Mouse (Mus musculus): ENCODE measurements around the gene Gm39115. TPM values are rescaled to one million over a fixed set of nuclear protein-coding genes. Genes with fewer than 3 reads are reported as not detected.

The Gm39115 gene
- total and polyA plus RNA-seq, 3 experiments = not detected

GRCm38 (mm10) chr7:142146033-142146432 is 10.2 kb upstream of the Gm39115 start:
- Histone ChIP-seq H3K79me2 (ENCODE audit: control insufficient read depth, insufficient read depth, low read length, poor library complexity) (no peaks in the 10 kb centered on the region), H3K36me3 (ENCODE audit: control insufficient read depth in 1 of 2, insufficient read depth in 2 of 2, low read length in 2 of 2) (no peaks in the 10 kb centered on the region), H3K27ac (ENCODE audit: control insufficient read depth, low read depth, low read length) (no peak overlapping the region), H3K9ac (ENCODE audit: control insufficient read depth, low read depth, low read length, poor library complexity, severe bottlenecking) (no peak overlapping the region), H3K4me1 (ENCODE audit: control insufficient read depth in 1 of 2, insufficient read depth in 2 of 2, low read length in 2 of 2) (no peaks in the 10 kb centered on the region), H3K4me3 (ENCODE audit: control insufficient read depth in 1 of 2, insufficient read depth in 1 of 2, low read depth in 2 of 2, low read length in 2 of 2) (no peak overlapping the region), H3K27me3 (ENCODE audit: control insufficient read depth in 1 of 2, insufficient read depth in 2 of 2, low read length in 2 of 2) (no peaks in the 10 kb centered on the region; a peak in 1 of 4 replicates), H3K9me3 (replicated peaks; ENCODE audit: insufficient read depth, low read length) (no peaks in the 10 kb centered on the region)
- TF ChIP-seq E2F4 (IDR thresholded peaks at IDR 0.05; ENCODE audit: borderline replicate concordance, low read depth, low read length) = no peak
- TF ChIP-seq MAX (IDR thresholded peaks at IDR 0.05; ENCODE audit: low read length) = peak; percentile 31; the same call in 1 of the 2 replicates
- no peak for TF ChIP-seq POLR2A (IDR thresholded peaks at IDR 0.05; ENCODE audit: control insufficient read depth in 1 of 2, insufficient read depth in 1 of 2, low read depth in 1 of 2, low read length in 2 of 2, poor library complexity in 1 of 2)
- TF ChIP-seq CTCF (IDR thresholded peaks at IDR 0.05 in 2 of 3, conservative IDR thresholded peaks at IDR 0.05 in 1 of 3; ENCODE audit: control insufficient read depth in 1 of 3, insufficient read depth in 1 of 3, low read depth in 2 of 3, low read length in 3 of 3, poor library complexity in 1 of 3, severe bottlenecking in 1 of 3) = peak; percentile 47 to 65 (median 53)
- TF ChIP-seq CHD1 (IDR thresholded peaks at IDR 0.05; ENCODE audit: low read depth, low read length) = no peak
- no peak for TF ChIP-seq JUND (IDR thresholded peaks at IDR 0.05; ENCODE audit: low read depth, low read length)
- TF ChIP-seq ZNF384 (IDR thresholded peaks at IDR 0.05; ENCODE audit: low read depth, low read length) = peak; percentile 82
- TF ChIP-seq TAL1 (IDR thresholded peaks at IDR 0.05; ENCODE audit: low read length) = no peak
- TF ChIP-seq MYC (IDR thresholded peaks at IDR 0.05; ENCODE audit: low read depth, low read length) = no peak
- no peak for TF ChIP-seq ZC3H11A (IDR thresholded peaks at IDR 0.05; ENCODE audit: low read depth, low read length)
- TF ChIP-seq MYB (IDR thresholded peaks at IDR 0.05; ENCODE audit: low read depth, low read length) = no peak
- peak; percentile 63 for TF ChIP-seq SMC3 (IDR thresholded peaks at IDR 0.05; ENCODE audit: low read depth, low read length)
- no peak for TF ChIP-seq RCOR1 (IDR thresholded peaks at IDR 0.05; ENCODE audit: low read depth, low read length)
- TF ChIP-seq GATA1 (IDR thresholded peaks at IDR 0.05; ENCODE audit: low read depth, low read length) = no peak
- TF ChIP-seq NRF1 (IDR thresholded peaks at IDR 0.05; ENCODE audit: insufficient read depth, low read depth, low read length, poor library complexity, severe bottlenecking) = no peak
- TF ChIP-seq CHD2 (IDR thresholded peaks at IDR 0.05; ENCODE audit: low read length) = no peak
- TF ChIP-seq HCFC1 (IDR thresholded peaks at IDR 0.05; ENCODE audit: low read depth, low read length) = no peak
- TF ChIP-seq RAD21 (IDR thresholded peaks at IDR 0.05; ENCODE audit: low read depth, low read length) = peak; percentile 37
- no peak for TF ChIP-seq POLR2AphosphoS5 (IDR thresholded peaks at IDR 0.05; ENCODE audit: borderline replicate concordance, low read depth, low read length)
- peak; percentile 63 for DNase-seq (ENCODE audit: low read depth, low spot score)

- DNase-seq (ENCODE audit: low read depth, low spot score) = no peak
- Histone ChIP-seq H3K4me3 (ENCODE audit: control insufficient read depth in 1 of 2, insufficient read depth in 1 of 2, low read depth in 2 of 2, low read length in 2 of 2) (no peak overlapping the region), H3K79me2 (ENCODE audit: control insufficient read depth, insufficient read depth, low read length, poor library complexity) (no peaks in the 10 kb centered on the region), H3K4me1 (ENCODE audit: control insufficient read depth in 1 of 2, insufficient read depth in 2 of 2, low read length in 2 of 2) (no peaks in the 10 kb centered on the region), H3K36me3 (ENCODE audit: control insufficient read depth in 1 of 2, insufficient read depth in 2 of 2, low read length in 2 of 2) (no peaks in the 10 kb centered on the region), H3K27me3 (ENCODE audit: control insufficient read depth in 1 of 2, insufficient read depth in 2 of 2, low read length in 2 of 2) (no peaks in the 10 kb centered on the region; a peak in 1 of 4 replicates), H3K9ac (ENCODE audit: control insufficient read depth, low read depth, low read length, poor library complexity, severe bottlenecking) (no peak overlapping the region), H3K27ac (ENCODE audit: control insufficient read depth, low read depth, low read length) (no peak overlapping the region), H3K9me3 (replicated peaks; ENCODE audit: insufficient read depth, low read length) (no peaks in the 10 kb centered on the region)
- no peak for TF ChIP-seq TCF12 (IDR thresholded peaks at IDR 0.05; ENCODE audit: low read depth, low read length)
- TF ChIP-seq ZKSCAN1 (IDR thresholded peaks at IDR 0.05; ENCODE audit: low read depth, low read length) = no peak
- TF ChIP-seq USF1 (IDR thresholded peaks at IDR 0.05; ENCODE audit: low read depth, low read length) = no peak
- no peak for TF ChIP-seq TBP (IDR thresholded peaks at IDR 0.05; ENCODE audit: low read depth, low read length)
- no peak for TF ChIP-seq UBTF (IDR thresholded peaks at IDR 0.05; ENCODE audit: borderline replicate concordance, insufficient read depth, low read depth, low read length)
- TF ChIP-seq GATA1 (IDR thresholded peaks at IDR 0.05; ENCODE audit: low read depth, low read length) = no peak
- TF ChIP-seq ETS1 (IDR thresholded peaks at IDR 0.05; ENCODE audit: low read depth, low read length) = no peak
- TF ChIP-seq RAD21 (IDR thresholded peaks at IDR 0.05; ENCODE audit: low read depth, low read length) = no peak; the same call in 1 of the 2 replicates
- no peak for TF ChIP-seq NRF1 (IDR thresholded peaks at IDR 0.05; ENCODE audit: insufficient read depth, low read depth, low read length, poor library complexity, severe bottlenecking)
- no peak for TF ChIP-seq RCOR1 (IDR thresholded peaks at IDR 0.05; ENCODE audit: low read depth, low read length)
- no peak for TF ChIP-seq CHD2 (IDR thresholded peaks at IDR 0.05; ENCODE audit: low read length)
- no peak for TF ChIP-seq ZMIZ1 (IDR thresholded peaks at IDR 0.05; ENCODE audit: low read depth, low read length)
- TF ChIP-seq POLR2AphosphoS2 (IDR thresholded peaks at IDR 0.05; ENCODE audit: low read length) = no peak
- no peak for TF ChIP-seq GABPA (IDR thresholded peaks at IDR 0.05; ENCODE audit: low read depth, low read length)
- no peak for TF ChIP-seq EP300 (IDR thresholded peaks at IDR 0.05; ENCODE audit: low read depth in 1 of 2, low read length in 2 of 2)
Measured at GRCm38 (mm10) chr7:142145413-142145940, 9.6 kb upstream of the Gm39115 start.

Measured in MEL (cell line).